Mouse (Mus musculus) kidney, adult 9 months (tissue): Measurements from ENCODE around the gene Tomm20.
"Not testable (repeated sequence)": the region's sequence is repeated elsewhere in the genome, so short reads cannot be mapped to it uniquely, and the experiment has no call there.

Source experiments
- DNase-seq: peaks from one replicate; pipeline ENCODE4 v3.0.0; 2022

Gene Tomm20

GRCm38 (mm10) chr8:126945730-126946163, at the start of gene Tomm20:
Gene Tomm20, minus strand, starts transcription at chr8:126945844.
- peak; percentile 98 for DNase-seq

GRCm38 (mm10) chr8:126994506-126994905, 48.9 kb upstream of the Tomm20 start:
- no peak for DNase-seq

GRCm38 (mm10) chr8:126989363-126990153, 43.9 kb upstream of the Tomm20 start:
- DNase-seq: no peak

DNA sequence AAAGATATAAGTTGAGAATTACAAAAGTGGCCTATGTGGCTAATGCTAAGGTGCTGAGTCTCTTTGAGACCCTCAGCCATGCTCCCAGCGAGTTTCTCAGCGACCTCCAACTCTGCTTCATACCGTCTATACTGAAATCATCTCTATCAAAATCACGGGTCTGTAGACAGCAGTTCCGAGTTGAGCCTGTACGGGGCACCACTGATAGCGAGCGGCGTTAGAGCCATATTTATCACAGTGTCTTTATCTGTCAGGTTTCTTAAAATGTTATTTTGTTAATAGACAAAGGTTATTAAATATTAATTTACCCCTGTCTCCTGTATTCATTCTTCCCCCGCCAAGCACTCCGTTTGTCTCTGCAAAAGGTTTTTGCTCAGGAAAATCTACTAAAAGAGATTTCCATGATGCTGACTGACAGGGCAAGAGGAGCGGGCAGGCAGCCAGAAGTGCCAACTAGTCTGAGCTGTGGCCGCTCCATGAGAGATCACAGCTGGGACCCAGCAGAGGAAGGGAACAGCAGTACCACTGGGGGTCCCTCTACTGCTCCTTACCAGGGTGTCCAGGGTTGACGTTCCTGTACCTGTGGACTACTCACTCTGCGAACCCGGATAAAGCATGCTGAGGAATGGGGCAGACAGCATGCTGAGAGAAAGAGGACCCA, 42.8 kb upstream of the Tomm20 start:
- no peak for DNase-seq

DNA sequence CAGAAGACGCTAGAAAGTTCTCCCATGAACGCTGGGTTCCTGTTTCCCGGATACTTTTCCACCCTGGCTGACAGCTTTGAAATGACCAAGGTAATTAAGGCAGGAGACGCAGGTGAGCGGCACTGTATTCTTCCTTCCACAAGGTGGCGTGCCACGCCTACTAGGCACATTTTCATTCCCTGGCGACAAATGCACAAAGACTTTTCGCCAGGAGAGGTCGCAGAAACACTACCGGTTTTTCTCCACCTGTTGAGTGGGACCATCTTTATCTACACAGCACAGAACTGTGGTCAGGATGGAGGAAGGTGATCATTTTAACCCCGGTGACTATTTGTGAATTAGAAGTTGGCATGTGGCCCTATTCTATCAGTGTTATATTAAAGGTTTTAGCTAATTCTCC, 40.9 kb upstream of the Tomm20 start:
- peak; percentile 94 for DNase-seq

GRCm38 (mm10) chr8:126980046-126980445, 34.4 kb upstream of the Tomm20 start:
- no peak for DNase-seq

GRCm38 (mm10) chr8:126979091-126979920, 33.7 kb upstream of the Tomm20 start:
- DNase-seq: no peak

DNA sequence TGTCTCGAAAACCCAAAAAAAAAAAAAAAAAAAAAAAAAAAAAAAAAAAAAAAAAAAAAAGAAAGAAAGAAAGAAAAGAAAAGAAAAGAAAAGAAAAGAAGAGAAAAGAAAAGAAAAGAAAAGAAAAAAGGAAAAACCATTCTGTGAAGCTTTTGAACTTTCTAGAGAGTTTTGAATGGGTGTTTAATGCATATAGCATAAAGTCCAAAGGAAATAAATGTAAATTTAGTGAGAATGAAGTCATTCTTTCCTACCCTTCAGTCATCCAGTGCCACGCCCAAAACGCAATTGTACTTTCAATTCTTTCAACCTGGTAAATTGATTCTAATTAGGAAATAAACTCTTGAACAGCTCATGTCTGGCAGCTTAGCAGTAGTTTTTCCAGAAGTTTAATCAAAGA, 32.9 kb upstream of the Tomm20 start:
- not testable (repeated sequence) for DNase-seq

DNA sequence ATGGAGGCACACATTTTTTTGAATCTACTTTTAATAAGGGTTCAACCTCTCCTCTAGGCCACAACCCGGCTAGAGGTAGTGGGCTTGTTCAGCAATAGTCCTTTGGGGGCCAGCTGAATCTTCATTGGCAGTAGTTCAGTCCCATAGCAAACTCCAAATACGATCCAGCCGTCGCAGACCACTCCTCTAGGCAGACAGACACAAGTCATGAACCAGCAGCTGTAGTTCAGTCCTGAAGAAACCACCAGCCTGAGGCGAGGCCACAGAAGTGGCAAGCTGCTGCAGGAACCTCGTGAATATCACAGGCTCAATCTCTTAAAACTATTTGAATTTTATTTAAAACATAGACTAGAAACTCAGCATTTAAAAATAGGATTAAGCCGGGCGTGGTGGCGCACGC, 32.4 kb upstream of the Tomm20 start:
- no peak for DNase-seq

GRCm38 (mm10) chr8:126976608-126977348, 31.1 kb upstream of the Tomm20 start:
- DNase-seq: no peak

- DNase-seq: peak; percentile 80
Measured at GRCm38 (mm10) chr8:126975706-126976105, 30.1 kb upstream of the Tomm20 start.

DNA sequence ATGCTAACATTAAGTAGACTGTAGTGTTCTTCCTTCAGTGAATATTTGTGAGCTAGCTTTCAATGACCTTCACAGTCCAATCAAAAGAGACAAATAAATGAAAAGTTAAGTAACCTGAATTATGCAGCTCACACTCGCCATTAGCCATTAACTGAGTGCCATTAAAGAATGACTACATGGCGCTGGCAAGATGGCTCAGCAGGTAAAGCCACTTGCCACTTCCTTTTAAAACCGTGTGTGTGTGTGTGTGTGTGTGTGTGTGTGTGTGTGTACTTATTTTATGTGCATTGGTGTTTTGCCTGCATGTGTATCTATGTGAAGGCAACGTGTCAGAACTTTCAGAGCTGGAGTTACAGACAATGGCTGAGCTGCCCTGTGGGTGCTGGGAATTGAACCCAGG, 28.9 kb upstream of the Tomm20 start:
- DNase-seq: peak; percentile 80

- DNase-seq: no peak
Measured at GRCm38 (mm10) chr8:126973686-126974265, 28.1 kb upstream of the Tomm20 start.

- no peak for DNase-seq
Measured at GRCm38 (mm10) chr8:126972649-126973048, 27.0 kb upstream of the Tomm20 start.

DNA sequence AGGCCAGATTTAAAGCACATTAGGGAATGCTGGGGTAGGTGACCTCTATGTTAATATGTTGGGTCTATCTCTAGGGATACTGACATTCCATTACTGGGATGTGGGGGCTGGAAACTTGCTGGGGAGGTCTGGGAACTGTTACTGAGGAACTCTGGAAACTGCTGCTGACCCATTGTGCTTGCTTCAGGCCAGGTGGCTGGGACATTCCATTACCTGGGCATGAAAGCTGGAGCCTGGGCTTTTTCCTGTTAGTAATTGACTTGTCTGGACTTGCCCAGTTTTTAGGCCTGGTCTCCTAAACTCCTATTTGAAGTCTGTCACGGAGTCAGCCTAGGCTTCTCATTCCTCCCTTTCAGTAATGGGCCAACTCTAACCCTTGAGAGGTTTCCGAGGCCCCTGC, 26.5 kb upstream of the Tomm20 start:
- DNase-seq: peak; percentile 32

- DNase-seq: no peak
Measured at GRCm38 (mm10) chr8:126971314-126971664, 25.6 kb upstream of the Tomm20 start.

- DNase-seq: peak; percentile 95
Measured at GRCm38 (mm10) chr8:126970579-126971313, 25.1 kb upstream of the Tomm20 start, which contains the start of gene Rbm34. Gene Rbm34, minus strand, starts transcription at chr8:126971071.

DNA sequence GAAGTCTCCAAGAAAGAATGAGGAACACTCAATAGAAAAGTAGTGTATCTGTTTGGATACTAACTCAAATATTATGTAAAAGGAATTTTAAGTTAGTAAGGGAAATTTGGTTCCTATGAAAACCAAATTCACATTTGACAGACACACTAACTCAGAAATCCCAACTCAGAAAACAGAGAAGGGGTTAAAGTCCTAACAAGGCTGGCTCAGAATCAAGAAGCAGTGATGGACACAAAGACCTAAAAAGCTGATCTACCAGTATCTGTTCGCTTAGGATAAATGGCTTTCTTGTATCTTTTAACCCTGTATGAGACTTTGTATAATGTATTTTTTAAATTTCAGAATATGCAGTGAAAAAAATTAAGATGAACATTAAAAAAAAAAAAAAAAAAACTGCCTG, 23.9 kb upstream of the Tomm20 start:
- peak; percentile 64 for DNase-seq

- DNase-seq: no peak
Measured at GRCm38 (mm10) chr8:126968107-126968506, 22.5 kb upstream of the Tomm20 start.

- DNase-seq: peak; percentile 87
Measured at GRCm38 (mm10) chr8:126965246-126965645, 19.6 kb upstream of the Tomm20 start.

GRCm38 (mm10) chr8:126962871-126963270, 17.2 kb upstream of the Tomm20 start:
- peak; percentile 49 for DNase-seq

DNA sequence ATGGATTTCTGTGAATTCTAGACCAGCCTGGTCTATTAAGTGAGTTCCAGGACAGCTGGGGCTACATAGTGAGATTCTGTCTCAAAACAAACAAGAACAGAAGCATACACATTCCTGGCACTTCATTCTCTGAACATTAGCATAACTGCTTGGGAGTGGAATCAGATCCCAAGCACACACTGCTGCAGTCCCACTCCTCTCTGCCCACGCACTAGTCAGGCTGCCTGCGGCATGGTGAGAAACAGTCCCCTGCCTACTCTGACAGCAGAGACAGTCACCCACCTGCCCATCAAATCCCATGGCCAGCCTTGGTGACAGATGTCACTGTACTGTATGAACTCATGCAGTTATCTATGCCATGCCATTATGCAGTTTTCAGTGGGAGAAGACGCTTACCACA, 15.9 kb upstream of the Tomm20 start:
- DNase-seq: no peak
